Mouse (Mus musculus) forebrain, postnatal 0 days (tissue): ENCODE data around the gene Sbno1. TPM values are rescaled to one million over a fixed set of nuclear protein-coding genes. Genes with fewer than 3 reads are reported as not detected.
"Not testable (repeated sequence)": the region's sequence is repeated elsewhere in the genome, so short reads cannot be mapped to it uniquely, and the experiment has no call there.

Experiments
- ATAC-seq: fragments of 200-750 bp; cut with Nextera tagmentation; 2 replicates; pipeline ENCODE4 v1.8.0; 2017; ENCODE audit warnings: mild to moderate bottlenecking, moderate library complexity
- DNase-seq: peaks from one replicate; pipeline ENCODE4 v3.0.0-alpha.2; 2015
- H3K27ac ChIP-seq: fragments of 300-500 bp; sonication (generic); 2 replicates; pipeline ENCODE4 v1.5.1; 2014; ENCODE audit warnings: low read depth, mild to moderate bottlenecking, antibody characterized with exemption, low read length, moderate library complexity, mixed read lengths
- H3K27me3 ChIP-seq: fragments of 300-500 bp; sonication (generic); 2 replicates; pipeline ENCODE4 v1.6.1; 2014; ENCODE audit warnings: mild to moderate bottlenecking, low read length, mixed read lengths; ENCODE audit not compliant: insufficient read depth
- H3K36me3 ChIP-seq: fragments of 300-500 bp; sonication (generic); 2 replicates; pipeline ENCODE4 v1.6.1; 2014; ENCODE audit warnings: mild to moderate bottlenecking, moderate library complexity; ENCODE audit not compliant: insufficient read depth
- H3K4me1 ChIP-seq: fragments of 300-500 bp; sonication (generic); 2 replicates; pipeline ENCODE4 v1.6.1; 2014; ENCODE audit warnings: antibody characterized with exemption; ENCODE audit not compliant: insufficient read depth
- H3K4me2 ChIP-seq: fragments of 300-500 bp; sonication (generic); 2 replicates; pipeline ENCODE4 v1.6.1; 2014; ENCODE audit warnings: low read depth, mild to moderate bottlenecking, moderate library complexity
- H3K4me3 ChIP-seq: fragments of 300-500 bp; sonication (generic); 2 replicates; pipeline ENCODE4 v1.5.1; 2014; ENCODE audit warnings: low read depth, low read length, mixed read lengths
- H3K9ac ChIP-seq: fragments of 300-500 bp; sonication (generic); 2 replicates; pipeline ENCODE4 v1.6.1; 2014; ENCODE audit warnings: mild to moderate bottlenecking
- H3K9me3 ChIP-seq: fragments of 300-500 bp; sonication (generic); 2 replicates; pipeline ENCODE4 v1.6.1; 2016; ENCODE audit warnings: low read length
- CTCF ChIP-seq: sonication (generic); IDR thresholded peaks from 2 replicates; pipeline ENCODE4 v1.5.1; 2016; ENCODE audit warnings: antibody characterized with exemption, control low read depth, low read depth
- WGBS: fragments of 180-500 bp; shearing (Covaris S2); extraction: QIAGEN DNeasy Blood & Tissue Kit; methylation state at CpG from one replicate; pipeline ENCODE4 v1.1.7; 2014; 5-methylcytosine and 5-hydroxymethylcytosine counted together
- polyA plus RNA-seq: library from polyadenylated mRNA; unstranded; fragments of >200 nt; fragmentation: Nextera tagmentation; extraction: Ambion mirVana; gene quantifications from 2 replicates; pipeline ENCODE4 v1.2.1, GENCODE M21; 2015
- total RNA-seq: library from RNA; depleted of rRNA; stranded (reverse); fragments of >200 nt; gene quantifications from 2 replicates; pipeline ENCODE4 v1.2.3, GENCODE M21; 2014

Sbno1 gene
- total and polyA plus RNA-seq, 2 experiments from 2014 or later: 52.1 to 70.4 TPM

- H3K4me3 ChIP-seq: no peak overlapping the region
- H3K9me3 ChIP-seq: no peaks in the 10 kb centered on the region
- 69% methylated on average over 3 of the region's 3 CpGs for WGBS
- no peaks in the 10 kb centered on the region for H3K4me1 ChIP-seq
- H3K36me3 ChIP-seq: peaks cover 34% of the 10 kb centered on the region
- no peak overlapping the region for H3K27ac ChIP-seq
- DNase-seq (no peak), ATAC-seq (no peak)
- H3K4me2 ChIP-seq: no peak overlapping the region
- no peak for TF ChIP-seq CTCF
- no peak overlapping the region for H3K9ac ChIP-seq
- H3K27me3 ChIP-seq: no peaks in the 10 kb centered on the region
Measured at GRCm38 (mm10) chr5:124366721-124367120, 59.1 kb downstream of the Sbno1 start.

- H3K9me3 ChIP-seq: no peaks in the 10 kb centered on the region
- no peak for ATAC-seq
- no peak overlapping the region for H3K4me3 ChIP-seq
- no peak for DNase-seq
- peaks cover 25% of the 10 kb centered on the region for H3K36me3 ChIP-seq
- H3K4me2 ChIP-seq: no peak overlapping the region
- 64% methylated on average over 2 of the region's 2 CpGs for WGBS
- H3K9ac ChIP-seq: no peak overlapping the region
- H3K27ac ChIP-seq: no peak overlapping the region
- no peaks in the 10 kb centered on the region for H3K4me1 ChIP-seq
- H3K27me3 ChIP-seq: no peaks in the 10 kb centered on the region
- TF ChIP-seq CTCF: no peak
Measured at GRCm38 (mm10) chr5:124365754-124366153, 60.0 kb downstream of the Sbno1 start.

- peaks cover 10% of the 10 kb centered on the region for H3K36me3 ChIP-seq
- ATAC-seq (peak; percentile 56; the same call in 1 of the 2 replicates), DNase-seq (peak; percentile 36)
- no peaks in the 10 kb centered on the region for H3K4me1 ChIP-seq
- H3K9me3 ChIP-seq: no peaks in the 10 kb centered on the region
- no peak overlapping the region for H3K9ac ChIP-seq
- WGBS: 66% methylated on average over 6 of the region's 6 CpGs
- no peak overlapping the region for H3K4me2 ChIP-seq
- no peak for TF ChIP-seq CTCF
- no peak overlapping the region for H3K4me3 ChIP-seq
- H3K27ac ChIP-seq: peak overlapping the region; percentile 58
- H3K27me3 ChIP-seq: no peaks in the 10 kb centered on the region
Measured at GRCm38 (mm10) chr5:124364173-124364918, 61.5 kb downstream of the Sbno1 start.

- not testable (repeated sequence) for H3K9ac ChIP-seq, H3K4me1 ChIP-seq, H3K36me3 ChIP-seq, H3K4me2 ChIP-seq, DNase-seq, H3K9me3 ChIP-seq, ATAC-seq, H3K27me3 ChIP-seq, H3K4me3 ChIP-seq
- peak within 1 kb of the TSS; percentile 58 for H3K27ac ChIP-seq
- WGBS: 92% methylated on average over 5 of the region's 5 CpGs
Measured at GRCm38 (mm10) chr5:124362982-124363381, 62.8 kb downstream of the Sbno1 start, which contains the start of gene Cdk2ap1. Gene Cdk2ap1 (minus strand): TSS chr5:124363082.

- Histone ChIP-seq H3K36me3 (no peaks in the 10 kb centered on the region), H3K9ac (no peak overlapping the region), H3K4me3 (no peak overlapping the region), H3K4me2 (no peak overlapping the region), H3K4me1 (no peaks in the 10 kb centered on the region), H3K27ac (no peak overlapping the region), H3K27me3 (no peaks in the 10 kb centered on the region), H3K9me3 (no peaks in the 10 kb centered on the region)
- DNase-seq (no peak), ATAC-seq (no peak)
- peak; percentile 43; the same call in 1 of the 2 replicates for TF ChIP-seq CTCF
- 83% methylated on average over 2 of the region's 2 CpGs for WGBS
Measured at GRCm38 (mm10) chr5:124359641-124360040, 66.2 kb downstream of the Sbno1 start.

- 39% methylated on average over 3 of the region's 3 CpGs for WGBS
- Histone ChIP-seq H3K4me1 (peaks cover 4% of the 10 kb centered on the region), H3K4me3 (no peak overlapping the region), H3K27ac (no peak overlapping the region), H3K9ac (no peak overlapping the region), H3K36me3 (no peaks in the 10 kb centered on the region), H3K9me3 (no peaks in the 10 kb centered on the region), H3K27me3 (no peaks in the 10 kb centered on the region), H3K4me2 (no peak overlapping the region)
- ATAC-seq (no peak), DNase-seq (no peak)
- peak; percentile 26 for TF ChIP-seq CTCF
Measured at GRCm38 (mm10) chr5:124356695-124357094, 69.1 kb downstream of the Sbno1 start.

GRCm38 (mm10) chr5:124355425-124355959, 70.3 kb downstream of the Sbno1 start:
- peak overlapping the region; percentile 94 for H3K4me2 ChIP-seq
- H3K9ac ChIP-seq: peak overlapping the region; percentile 46
- no peaks in the 10 kb centered on the region for H3K9me3 ChIP-seq
- peaks cover 14% of the 10 kb centered on the region for H3K4me1 ChIP-seq
- no peak for ATAC-seq
- DNase-seq: no peak
- no peaks in the 10 kb centered on the region for H3K27me3 ChIP-seq
- no peak for TF ChIP-seq CTCF
- under 1% methylated on average over 12 of the region's 12 CpGs for WGBS
- H3K4me3 ChIP-seq: peak overlapping the region; percentile 83
- no peaks in the 10 kb centered on the region for H3K36me3 ChIP-seq
- H3K27ac ChIP-seq: peak overlapping the region; percentile 60
